Mouse (Mus musculus): ENCODE results near the gene Clec2g. TPM values are rescaled to one million over a fixed set of nuclear protein-coding genes. Genes with fewer than 3 reads are reported as not detected.
"Not testable (repeated sequence)": the region's sequence is repeated elsewhere in the genome, so short reads cannot be mapped to it uniquely, and the experiment has no call there.

Clec2g gene
- 1 to 10 TPM; 1.2 to 2.7 TPM for total RNA-seq (2021)

- DNase-seq (ENCODE audit: low spot score); intact Hi-C loops (cut with DNase I): not testable (repeated sequence)
Measured at GRCm38 (mm10) chr6:128934081-128934480, at the start of gene Clec2g. Gene Clec2g, plus strand, starts transcription at chr6:128934381.

GRCm38 (mm10) chr6:128887091-128887790 is 46.9 kb upstream of the Clec2g start, which contains the start of gene Clec2i:
Gene Clec2i, plus strand, starts transcription at chr6:128887588.
- DNase-seq (ENCODE audit: low spot score); intact Hi-C loops (cut with DNase I): not testable (repeated sequence)

GRCm38 (mm10) chr6:128888834-128889233 is 45.3 kb upstream of the Clec2g start:
- intact Hi-C loops (cut with DNase I) = loop anchor here (1.0 kb wide), 1 partner anchor 83 kb away; no protein-coding TSS in a partner anchor
- no peak for DNase-seq (ENCODE audit: low spot score)

- intact Hi-C loops (cut with DNase I) = no loop called here
- no peak for DNase-seq (ENCODE audit: low spot score)
Measured at GRCm38 (mm10) chr6:128890948-128891355, 43.2 kb upstream of the Clec2g start, which contains the start of gene BC035044. Gene BC035044, minus strand, starts transcription at chr6:128891126.

- intact Hi-C loops (cut with DNase I) = no loop called here
- no peak for DNase-seq (ENCODE audit: low spot score)
Measured at GRCm38 (mm10) chr6:128895404-128896001, 38.7 kb upstream of the Clec2g start.

GRCm38 (mm10) chr6:128900044-128900443 is 34.1 kb upstream of the Clec2g start:
- intact Hi-C loops (cut with DNase I) = no loop called here
- DNase-seq (ENCODE audit: low spot score) = no peak

GRCm38 (mm10) chr6:128900796-128901552 is 33.2 kb upstream of the Clec2g start:
- intact Hi-C loops (cut with DNase I); DNase-seq (ENCODE audit: low spot score): not testable (repeated sequence)

GRCm38 (mm10) chr6:128913598-128914254 is 20.5 kb upstream of the Clec2g start:
- no peak for DNase-seq (ENCODE audit: low spot score)
- intact Hi-C loops (cut with DNase I) = no loop called here

GRCm38 (mm10) chr6:128917322-128917721 is 16.9 kb upstream of the Clec2g start:
- no peak for DNase-seq (ENCODE audit: low spot score)
- intact Hi-C loops (cut with DNase I) = no loop called here

- no peak for DNase-seq (ENCODE audit: low spot score)
- intact Hi-C loops (cut with DNase I) = no loop called here
Measured at GRCm38 (mm10) chr6:128933050-128933449, 1.1 kb upstream of the Clec2g start.

GRCm38 (mm10) chr6:128935889-128936665 is 1.9 kb downstream of the Clec2g start:
- DNase-seq (ENCODE audit: low spot score); intact Hi-C loops (cut with DNase I): not testable (repeated sequence)

GRCm38 (mm10) chr6:128941646-128942421 is 7.7 kb downstream of the Clec2g start:
- DNase-seq (ENCODE audit: low spot score) = no peak
- intact Hi-C loops (cut with DNase I) = no loop called here

- intact Hi-C loops (cut with DNase I) = loop anchor here (2.0 kb wide), 1 partner anchor 105 kb away; no protein-coding TSS in a partner anchor
- DNase-seq (ENCODE audit: low spot score) = no peak
Measured at GRCm38 (mm10) chr6:128945564-128945963, 11.4 kb downstream of the Clec2g start.

- DNase-seq (ENCODE audit: low spot score) = no peak
- intact Hi-C loops (cut with DNase I) = no loop called here
Measured at GRCm38 (mm10) chr6:128961110-128961509, 26.9 kb downstream of the Clec2g start.

- intact Hi-C loops (cut with DNase I) = not testable (repeated sequence)
Measured at GRCm38 (mm10) chr6:128962108-128962507, 27.9 kb downstream of the Clec2g start.

GRCm38 (mm10) chr6:128964519-128964918 is 30.3 kb downstream of the Clec2g start:
- no peak for DNase-seq (ENCODE audit: low spot score)
- intact Hi-C loops (cut with DNase I) = no loop called here

More at GRCm38 (mm10) chr6:128962108-128962507, 27.9 kb downstream of the Clec2g start:
- DNase-seq (ENCODE audit: low spot score) = not testable (repeated sequence)

- no peak for DNase-seq (ENCODE audit: low spot score)
- intact Hi-C loops (cut with DNase I) = no loop called here
Measured at GRCm38 (mm10) chr6:128968463-128968862, 34.3 kb downstream of the Clec2g start.

- intact Hi-C loops (cut with DNase I) = no loop called here
- DNase-seq (ENCODE audit: low spot score) = no peak
Measured at GRCm38 (mm10) chr6:128969741-128970140, 35.6 kb downstream of the Clec2g start.
